Comparison of ENCODE assay signal across 9 mouse cellular contexts in the genomic region with DNA sequence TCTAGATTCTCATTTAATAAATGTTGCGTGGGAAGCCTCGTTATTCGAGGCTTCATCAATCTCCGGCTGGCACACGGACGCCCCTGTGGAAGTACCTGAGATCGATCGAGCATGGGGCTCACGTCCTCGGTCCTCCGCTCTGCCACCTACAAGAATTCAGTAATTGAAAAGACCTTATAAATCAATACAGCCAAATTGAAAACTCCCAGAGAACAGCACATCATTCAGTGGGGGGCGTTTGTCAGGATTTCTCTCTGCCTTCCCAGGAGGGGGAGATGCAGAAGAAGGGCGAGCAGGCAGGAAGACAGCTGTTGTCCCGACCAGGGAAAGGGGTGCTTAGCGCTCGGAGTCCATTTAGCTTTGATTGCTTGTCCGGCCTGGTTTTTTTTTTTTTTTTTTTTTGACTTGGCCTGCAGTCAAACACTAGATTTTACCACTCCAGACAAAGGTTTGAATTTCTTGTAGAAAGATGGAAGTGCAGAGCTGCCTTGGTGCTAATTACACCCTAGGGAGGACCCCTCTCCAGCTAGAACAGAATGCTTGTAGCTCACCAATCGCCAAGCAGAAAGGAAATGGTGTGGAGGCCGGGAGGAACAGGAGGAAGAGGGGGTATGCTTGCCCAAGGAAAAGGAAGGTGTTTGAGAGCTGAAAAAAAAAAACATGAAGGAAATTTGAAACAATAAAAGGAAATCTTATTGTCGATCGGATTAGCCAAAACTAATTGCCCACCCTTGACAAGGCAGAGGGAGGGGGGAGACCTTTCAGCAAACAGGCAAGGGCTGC. TPM values are rescaled to one million over a fixed set of nuclear protein-coding genes. Genes with fewer than 3 reads are reported as not detected.
DNase-seq lines count a peak whose midpoint lies in the region; ATAC-seq lines count a peak whose summit lies in the region.
"Had no signal": no experiment of that assay in that cellular context is flagged by ENCODE, and none has a peak within 500 bp of the region (broad histone marks: within the 10 kb centered on the region; RNA-seq: fewer than 3 reads in every experiment).

No protein-coding gene starts in this region.

- no peak for ATAC-seq in forebrain, embryonic 16.5 days
- ATAC-seq in hindbrain, embryonic 15.5 days (ENCODE audit: low FRiP score, low read depth) = peak; percentile 74
- no peak; the same call in 1 of the 2 replicates for ATAC-seq in midbrain, embryonic 14.5 days (ENCODE audit: low FRiP score, low TSS enrichment)

- no peak overlapping the region for H3K9ac ChIP-seq in forebrain, embryonic 16.5 days (replicated peaks; ENCODE audit: low read depth, low read length)
- H3K9ac ChIP-seq in hindbrain, embryonic 15.5 days = no peak overlapping the region
- H3K9ac ChIP-seq in midbrain, embryonic 14.5 days (replicated peaks; ENCODE audit: low read length) = 0 out of 2 replicates have a peak overlapping the region, but pooled peaks have one; percentile 9
- H3K9ac ChIP-seq: liver, embryonic 15.5 days had no signal

- H3K27ac ChIP-seq in forebrain, embryonic 16.5 days (ENCODE audit: low read length) = peak overlapping the region; percentile 23; the same call in 1 of the 2 replicates
- H3K27ac ChIP-seq in hindbrain, embryonic 15.5 days (replicated peaks) = peak overlapping the region; percentile 75
- H3K27ac ChIP-seq in midbrain, embryonic 14.5 days (replicated peaks; ENCODE audit: low read depth, low read length) = peak overlapping the region; percentile 79
- H3K27ac ChIP-seq: liver, embryonic 15.5 days had no signal

- H3K4me2 ChIP-seq in forebrain, embryonic 16.5 days (ENCODE audit: low read length) = no peak overlapping the region
- 0 out of 2 replicates have a peak overlapping the region, but pooled peaks have one; percentile 1 for H3K4me2 ChIP-seq in hindbrain, embryonic 15.5 days
- peak overlapping the region; percentile 4; the same call in 1 of the 2 replicates for H3K4me2 ChIP-seq in midbrain, embryonic 14.5 days (ENCODE audit: low read length)
- H3K4me2 ChIP-seq: liver, embryonic 15.5 days had no signal

- H3K4me1 ChIP-seq in forebrain, embryonic 16.5 days (replicated peaks; ENCODE audit: control insufficient read depth, insufficient read depth, low read length) = peaks cover 9% of the 10 kb centered on the region; the same call in 1 of the 2 replicates
- H3K4me1 ChIP-seq in hindbrain, embryonic 15.5 days (replicated peaks) = peaks cover 21% of the 10 kb centered on the region
- H3K4me1 ChIP-seq in midbrain, embryonic 14.5 days (ENCODE audit: control insufficient read depth, insufficient read depth, low read length) = peaks cover 12% of the 10 kb centered on the region; the same call in 1 of the 2 replicates
- H3K4me1 ChIP-seq: liver, embryonic 15.5 days had no signal

- WGBS in forebrain, embryonic 16.5 days = 38% methylated on average over 21 of the region's 21 CpGs
- 22% methylated on average over 21 of the region's 21 CpGs for WGBS in hindbrain, embryonic 15.5 days
- WGBS in midbrain, embryonic 14.5 days = 47% methylated on average over 21 of the region's 21 CpGs

- no peaks in the 10 kb centered on the region for H3K36me3 ChIP-seq in forebrain, embryonic 16.5 days (ENCODE audit: control insufficient read depth, insufficient read depth)
- no peaks in the 10 kb centered on the region for H3K36me3 ChIP-seq in hindbrain, embryonic 15.5 days
- H3K36me3 ChIP-seq in midbrain, embryonic 14.5 days (ENCODE audit: control insufficient read depth, insufficient read depth, low read length) = no peaks in the 10 kb centered on the region
- H3K36me3 ChIP-seq: liver, embryonic 15.5 days had no signal

- no peak overlapping the region for H3K4me3 ChIP-seq in forebrain, embryonic 16.5 days (replicated peaks; ENCODE audit: low read length)
- no peak overlapping the region for H3K4me3 ChIP-seq in hindbrain, embryonic 15.5 days
- no peak overlapping the region for H3K4me3 ChIP-seq in midbrain, embryonic 14.5 days (replicated peaks; ENCODE audit: low read depth, low read length)
- H3K4me3 ChIP-seq: liver, embryonic 15.5 days had no signal

- H3K27me3 ChIP-seq in forebrain, embryonic 16.5 days (replicated peaks; ENCODE audit: control insufficient read depth, insufficient read depth, low read length) = no peaks in the 10 kb centered on the region
- H3K27me3 ChIP-seq in hindbrain, embryonic 15.5 days = no peaks in the 10 kb centered on the region
- no peaks in the 10 kb centered on the region for H3K27me3 ChIP-seq in midbrain, embryonic 14.5 days (ENCODE audit: control insufficient read depth, insufficient read depth, low read length)

- H3K9me3 ChIP-seq in forebrain, embryonic 16.5 days (ENCODE audit: control insufficient read depth, low read length) = no peaks in the 10 kb centered on the region
- H3K9me3 ChIP-seq in hindbrain, embryonic 15.5 days = no peaks in the 10 kb centered on the region
- no peaks in the 10 kb centered on the region for H3K9me3 ChIP-seq in midbrain, embryonic 14.5 days (ENCODE audit: control insufficient read depth, low read length)
- H3K9me3 ChIP-seq: liver, embryonic 15.5 days had no signal

- DNase-seq in kidney, adult 11 months = peak; percentile 5
- no peak for DNase-seq in kidney, adult 18-20 months
- DNase-seq in midbrain, embryonic 14.5 days = peak; percentile 60
- DNase-seq in layer of hippocampus, postnatal 14 days (ENCODE audit: low spot score in 2 of 2) = no peak
- DNase-seq in frontal cortex, postnatal 25 days (ENCODE audit: low spot score in 2 of 2) = no peak
- DNase-seq: thymus, adult 2 months had no signal

RNA-seq across cellular contexts. Expression of gene 1700069L16Rik, which starts 20.6 kb away (rescaled TPM):
- not detected in 2 replicates for polyA plus RNA-seq in forebrain, embryonic 16.5 days (2015; fragmentation: Nextera tagmentation; extraction: Ambion mirVana)
- polyA plus RNA-seq in hindbrain, embryonic 15.5 days (2015; fragmentation: Nextera tagmentation; extraction: Ambion mirVana) = not detected in 2 replicates
- polyA plus RNA-seq in midbrain, embryonic 14.5 days (2014; fragmentation: Nextera tagmentation; extraction: Ambion mirVana) = not detected in 2 replicates
- total RNA-seq in layer of hippocampus, postnatal 14 days (2021) = not detected
- polyA plus RNA-seq: liver, embryonic 15.5 days; thymus, adult 2 months had no signal

RNA-seq across cellular contexts. Expression of gene Ficd, which starts 31.6 kb away (rescaled TPM):
- polyA plus RNA-seq in forebrain, embryonic 16.5 days (2015; fragmentation: Nextera tagmentation; extraction: Ambion mirVana) = 9.2 and 9.6 TPM in 2 replicates
- polyA plus RNA-seq in hindbrain, embryonic 15.5 days (2015; fragmentation: Nextera tagmentation; extraction: Ambion mirVana) = 10.6 and 10.9 TPM in 2 replicates
- polyA plus RNA-seq in midbrain, embryonic 14.5 days (2014; fragmentation: Nextera tagmentation; extraction: Ambion mirVana) = 6.7 TPM in 2 replicates
- total RNA-seq in layer of hippocampus, postnatal 14 days (2021) = 10 to 100 TPM in 1 of 2 experiments, 1 to 10 TPM in 1; 9.6 to 12.0 TPM

RNA-seq across cellular contexts. Expression of gene Cmklr1, which starts 53.8 kb away (rescaled TPM):
- 2.3 and 2.7 TPM in 2 replicates for polyA plus RNA-seq in forebrain, embryonic 16.5 days (2015; fragmentation: Nextera tagmentation; extraction: Ambion mirVana)
- polyA plus RNA-seq in hindbrain, embryonic 15.5 days (2015; fragmentation: Nextera tagmentation; extraction: Ambion mirVana) = 2.0 and 4.4 TPM in 2 replicates
- polyA plus RNA-seq in midbrain, embryonic 14.5 days (2014; fragmentation: Nextera tagmentation; extraction: Ambion mirVana) = 1.2 and 2.1 TPM in 2 replicates
- 1 to 10 TPM; 2.8 to 5.1 TPM for total RNA-seq in layer of hippocampus, postnatal 14 days (2021)

Comparison
In these comparisons a context has a peak if more than half of its experiments do, and no peak if none do; other contexts are left out.
1. DNase-seq: peak in kidney, adult 11 months (single experiment) and midbrain, embryonic 14.5 days (single experiment); none in kidney, adult 18-20 months (single experiment), layer of hippocampus, postnatal 14 days (0 of 2) and frontal cortex, postnatal 25 days (0 of 2).
2. H3K27ac ChIP-seq: peak in every context shown above with its lines; median percentile 79 in midbrain, embryonic 14.5 days; 75 in hindbrain, embryonic 15.5 days; 23 in forebrain, embryonic 16.5 days.